Mouse (Mus musculus): ENCODE measurements at regions not wholly inside any gene's neighbourhood (a gene's known extent, or its start where the extent isn't known, plus 50 kb on each side); places are given as distances from the start of the nearest gene placed in this dataset.

DNA sequence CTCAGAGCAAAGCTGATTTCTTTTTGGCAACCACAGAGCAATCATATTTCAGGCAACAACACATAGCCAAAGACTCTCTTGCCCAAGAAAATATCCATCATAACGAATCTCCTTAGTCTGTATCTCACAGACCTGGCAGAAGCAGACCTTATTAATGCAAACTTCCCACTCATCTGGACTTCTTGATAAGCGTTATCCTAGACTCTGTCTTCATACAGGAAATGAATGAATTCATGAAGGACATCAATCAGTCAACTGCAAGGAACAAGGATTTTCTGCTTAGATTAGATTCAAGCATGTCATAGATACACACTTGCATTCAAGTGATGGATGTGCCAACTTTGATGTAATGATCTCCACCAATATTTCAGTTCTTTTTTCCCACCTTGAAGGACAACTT, 488.1 kb upstream of the Gm26657 start:
- H3K4me2 ChIP-seq = no peak overlapping the region
- WGBS = 83% methylated on average over 2 of the region's 2 CpGs
- no peak for ATAC-seq (ENCODE audit: low FRiP score)
- no peak overlapping the region for H3K27ac ChIP-seq (replicated peaks)
- no peaks in the 10 kb centered on the region for H3K9me3 ChIP-seq (replicated peaks)
- H3K27me3 ChIP-seq (replicated peaks) = no peaks in the 10 kb centered on the region
- no peaks in the 10 kb centered on the region for H3K4me1 ChIP-seq
- H3K4me3 ChIP-seq (replicated peaks) = no peak overlapping the region
- H3K36me3 ChIP-seq = no peaks in the 10 kb centered on the region
- no peak overlapping the region for H3K9ac ChIP-seq (replicated peaks)

GRCm38 (mm10) chr4:56250611-56251010, 489.3 kb upstream of the Gm26657 start:
- Histone ChIP-seq H3K4me1 (no peaks in the 10 kb centered on the region), H3K36me3 (no peaks in the 10 kb centered on the region), H3K4me3 (replicated peaks) (no peak overlapping the region), H3K4me2 (no peak overlapping the region), H3K27me3 (replicated peaks) (no peaks in the 10 kb centered on the region), H3K27ac (replicated peaks) (no peak overlapping the region), H3K9ac (replicated peaks) (no peak overlapping the region), H3K9me3 (replicated peaks) (no peaks in the 10 kb centered on the region)
- WGBS = 89% methylated on average over 2 of the region's 2 CpGs
- no peak for ATAC-seq (ENCODE audit: low FRiP score)

DNA sequence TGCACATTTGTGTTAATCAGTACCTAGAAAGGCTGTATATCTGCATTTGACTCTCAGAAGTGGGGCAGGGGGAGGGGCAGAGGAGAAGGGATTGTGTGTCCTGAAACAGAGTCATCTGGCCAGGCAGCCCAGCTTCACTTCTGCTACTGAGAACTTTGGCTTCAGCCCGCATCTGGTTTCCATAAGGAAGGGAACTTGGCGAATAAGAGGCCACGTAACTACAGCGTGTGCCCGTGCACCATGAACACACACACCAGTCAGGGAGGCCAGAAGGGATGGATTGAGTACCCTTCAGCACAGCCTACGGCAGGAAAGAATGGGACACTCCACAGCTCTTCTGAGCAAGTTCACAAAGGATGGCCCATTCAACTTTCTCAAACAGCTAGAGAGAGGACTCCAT, 496.0 kb upstream of the Gm26657 start:
- H3K27ac ChIP-seq (replicated peaks) = no peak overlapping the region
- no peak overlapping the region for H3K9ac ChIP-seq (replicated peaks)
- no peaks in the 10 kb centered on the region for H3K9me3 ChIP-seq (replicated peaks)
- WGBS = 91% methylated on average over 6 of the region's 6 CpGs
- no peak for ATAC-seq (ENCODE audit: low FRiP score)
- H3K27me3 ChIP-seq (replicated peaks) = no peaks in the 10 kb centered on the region
- H3K4me1 ChIP-seq = no peaks in the 10 kb centered on the region
- H3K36me3 ChIP-seq = no peaks in the 10 kb centered on the region
- no peak overlapping the region for H3K4me3 ChIP-seq (replicated peaks)
- H3K4me2 ChIP-seq = no peak overlapping the region

DNA sequence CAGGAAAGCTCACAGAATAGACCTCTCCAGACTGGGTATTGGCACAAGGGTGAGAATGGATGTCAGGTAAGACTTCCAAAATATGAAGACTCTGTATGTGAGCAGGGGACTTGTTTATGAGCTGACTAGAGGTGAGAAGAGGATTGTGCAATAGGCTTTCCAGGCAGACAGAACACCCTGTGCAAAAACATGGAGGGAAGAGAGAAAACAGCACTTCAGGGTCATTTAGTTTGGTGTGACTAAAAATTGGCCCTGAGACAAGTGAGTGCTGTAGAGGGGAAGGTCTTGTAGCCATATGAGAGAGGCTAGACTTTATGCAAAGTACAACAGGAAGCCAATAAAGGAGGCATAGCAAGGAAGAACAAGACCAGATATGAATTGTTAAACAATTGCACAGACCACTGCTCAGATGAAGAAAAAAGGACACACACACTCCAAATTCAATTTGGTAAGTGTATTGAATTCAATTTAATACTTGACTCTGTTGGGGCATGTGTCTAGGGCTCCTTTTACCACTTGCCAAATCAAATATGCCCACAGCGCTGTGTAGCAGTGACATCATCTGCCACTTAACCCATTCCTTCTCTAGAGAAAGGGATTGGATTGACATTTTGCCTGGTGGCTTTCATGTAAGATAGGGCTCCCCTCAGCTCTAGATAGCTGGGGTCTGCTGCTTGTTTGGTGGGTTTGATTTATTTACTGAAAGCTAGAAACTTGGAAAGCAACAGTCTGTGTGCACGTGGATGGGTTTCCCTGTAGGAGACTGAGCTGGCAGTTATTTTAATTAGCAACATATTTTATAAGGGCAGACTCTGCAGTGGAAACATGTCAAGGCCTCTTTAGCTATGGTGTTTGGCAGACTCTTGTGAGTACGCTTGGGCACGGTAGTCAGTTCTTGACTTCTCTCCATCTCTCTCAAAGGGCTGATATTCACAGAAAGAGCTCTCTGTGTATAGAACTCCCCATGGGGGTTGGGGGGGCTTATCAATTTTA, 501.1 kb upstream of the Gm26657 start:
- WGBS = 62% methylated on average over 4 of the region's 4 CpGs
- Histone ChIP-seq H3K27me3 (replicated peaks) (no peaks in the 10 kb centered on the region), H3K36me3 (no peaks in the 10 kb centered on the region), H3K4me3 (replicated peaks) (no peak overlapping the region), H3K9ac (replicated peaks) (no peak overlapping the region), H3K4me2 (no peak overlapping the region), H3K9me3 (replicated peaks) (no peaks in the 10 kb centered on the region), H3K4me1 (no peaks in the 10 kb centered on the region), H3K27ac (replicated peaks) (no peak overlapping the region)
- ATAC-seq (ENCODE audit: low FRiP score) = no peak

DNA sequence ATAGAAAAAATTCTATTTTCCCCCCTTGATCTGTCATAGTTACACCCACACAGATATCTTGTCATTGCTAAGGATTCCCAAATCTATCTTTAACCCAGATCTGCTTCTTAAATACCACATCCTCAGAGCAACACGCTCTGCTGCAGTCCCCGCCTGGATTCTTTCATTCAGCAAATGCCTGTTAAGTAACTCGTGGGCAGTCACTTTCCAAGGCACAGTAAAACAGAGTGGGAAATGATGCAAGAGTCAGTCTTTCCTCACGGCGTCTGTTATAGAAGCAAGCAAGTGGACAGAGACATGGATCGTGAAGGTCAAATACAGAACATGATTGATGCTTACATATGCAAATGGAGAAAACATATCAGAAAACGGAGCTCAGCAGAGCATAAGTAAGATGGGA, 508.5 kb upstream of the Gm26657 start:
- no peak overlapping the region for H3K27ac ChIP-seq (replicated peaks)
- H3K4me2 ChIP-seq = no peak overlapping the region
- H3K36me3 ChIP-seq = no peaks in the 10 kb centered on the region
- no peaks in the 10 kb centered on the region for H3K27me3 ChIP-seq (replicated peaks)
- ATAC-seq (ENCODE audit: low FRiP score) = no peak
- no peak overlapping the region for H3K4me3 ChIP-seq (replicated peaks)
- 69% methylated on average over 7 of the region's 7 CpGs for WGBS
- no peaks in the 10 kb centered on the region for H3K4me1 ChIP-seq
- no peak overlapping the region for H3K9ac ChIP-seq (replicated peaks)
- no peaks in the 10 kb centered on the region for H3K9me3 ChIP-seq (replicated peaks)

DNA sequence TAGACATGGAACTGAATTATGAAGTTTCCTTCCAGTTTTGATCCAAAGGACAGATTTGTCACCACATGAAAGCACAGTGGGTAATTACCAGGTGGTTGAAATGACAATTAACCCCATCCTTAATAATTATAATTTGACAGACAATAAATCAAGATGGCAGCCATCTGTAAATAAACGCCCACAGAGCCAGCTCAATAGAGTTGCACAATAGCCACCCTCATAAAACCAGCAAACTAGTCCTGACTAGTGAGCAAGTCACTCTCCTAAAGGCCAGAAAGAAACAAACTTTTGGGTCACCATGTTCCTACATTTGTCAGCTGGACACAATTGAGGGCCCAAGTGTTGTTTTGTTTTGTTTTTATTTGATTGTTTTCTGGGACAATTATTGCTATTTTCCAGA, 509.4 kb upstream of the Gm26657 start:
- Histone ChIP-seq H3K9ac (replicated peaks) (no peak overlapping the region), H3K4me3 (replicated peaks) (no peak overlapping the region)
- ATAC-seq (ENCODE audit: low FRiP score) = no peak

DNA sequence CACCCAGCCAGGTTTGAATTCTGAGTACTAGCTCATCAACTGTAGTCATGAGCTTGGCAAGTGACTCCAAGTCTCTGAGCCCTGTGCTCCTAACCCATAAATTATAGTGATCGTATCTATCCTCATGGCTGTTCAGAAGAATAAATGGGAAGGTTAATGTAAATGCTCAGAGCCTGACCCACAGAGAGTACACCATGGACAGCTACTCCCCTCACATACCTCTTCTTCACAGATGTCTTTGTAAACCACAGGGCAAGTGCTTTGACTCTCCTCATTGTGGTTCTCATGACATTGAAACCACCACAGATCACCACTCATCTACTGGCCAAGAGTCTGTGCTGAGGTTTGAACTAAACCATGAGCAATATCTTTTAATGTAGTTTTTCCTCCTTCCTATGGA, 513.4 kb upstream of the Gm26657 start:
- Histone ChIP-seq H3K9me3 (replicated peaks) (no peaks in the 10 kb centered on the region), H3K4me2 (no peak overlapping the region), H3K36me3 (no peaks in the 10 kb centered on the region), H3K27ac (replicated peaks) (no peak overlapping the region), H3K27me3 (replicated peaks) (no peaks in the 10 kb centered on the region), H3K9ac (replicated peaks) (no peak overlapping the region), H3K4me1 (0 out of 2 replicates have a peak, but pooled peaks cover 4% of the 10 kb centered on the region), H3K4me3 (replicated peaks) (no peak overlapping the region)
- WGBS = 83% methylated on average over 1 of the region's 1 CpGs
- no peak for ATAC-seq (ENCODE audit: low FRiP score)

More for the DNA sequence above, 509.4 kb upstream of the Gm26657 start:
- no peaks in the 10 kb centered on the region for H3K27me3 ChIP-seq (replicated peaks)
- no peaks in the 10 kb centered on the region for H3K9me3 ChIP-seq (replicated peaks)
- no peaks in the 10 kb centered on the region for H3K36me3 ChIP-seq
- H3K27ac ChIP-seq (replicated peaks) = no peak overlapping the region
- no peak overlapping the region for H3K4me2 ChIP-seq
- WGBS = 16% methylated on average over 1 of the region's 1 CpGs
- no peaks in the 10 kb centered on the region for H3K4me1 ChIP-seq

DNA sequence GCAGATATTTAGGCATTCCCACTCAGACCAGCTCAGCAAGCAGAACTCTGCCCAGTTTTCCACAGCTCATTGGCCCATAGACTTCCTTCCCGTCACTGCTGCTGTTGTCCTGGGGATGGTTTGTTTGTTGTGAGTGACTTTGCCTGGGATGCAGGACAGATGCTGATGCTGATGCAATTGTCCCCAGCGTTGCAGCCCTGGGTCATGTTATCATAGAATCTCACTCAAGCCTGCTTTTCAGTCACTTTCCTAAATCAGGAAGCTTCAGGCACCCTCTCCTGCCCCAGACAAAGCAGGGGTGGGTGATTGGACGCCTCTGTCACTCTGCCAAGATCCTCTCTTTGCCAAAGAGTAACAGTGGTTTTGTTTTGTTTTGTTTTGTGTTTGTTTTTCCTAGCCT, 515.3 kb upstream of the Gm26657 start:
- no peak overlapping the region for H3K4me3 ChIP-seq (replicated peaks)
- no peaks in the 10 kb centered on the region for H3K27me3 ChIP-seq (replicated peaks)
- no peak for ATAC-seq (ENCODE audit: low FRiP score)
- 47% methylated on average over 3 of the region's 3 CpGs for WGBS
- peaks cover 12% of the 10 kb centered on the region; the same call in 1 of the 2 replicates for H3K4me1 ChIP-seq
- H3K36me3 ChIP-seq = no peaks in the 10 kb centered on the region
- no peak overlapping the region for H3K4me2 ChIP-seq
- H3K9ac ChIP-seq (replicated peaks) = no peak overlapping the region
- H3K27ac ChIP-seq (replicated peaks) = no peak overlapping the region
- no peaks in the 10 kb centered on the region for H3K9me3 ChIP-seq (replicated peaks)

GRCm38 (mm10) chr4:56222023-56222776, 517.7 kb upstream of the Gm26657 start:
- Histone ChIP-seq H3K27ac (replicated peaks) (no peak overlapping the region), H3K4me2 (no peak overlapping the region), H3K27me3 (replicated peaks) (no peaks in the 10 kb centered on the region), H3K9ac (replicated peaks) (no peak overlapping the region), H3K4me1 (peaks cover 12% of the 10 kb centered on the region; the same call in 1 of the 2 replicates), H3K4me3 (replicated peaks) (no peak overlapping the region), H3K9me3 (replicated peaks) (no peaks in the 10 kb centered on the region), H3K36me3 (no peaks in the 10 kb centered on the region)
- 43% methylated on average over 8 of the region's 8 CpGs for WGBS
- ATAC-seq (ENCODE audit: low FRiP score) = no peak

GRCm38 (mm10) chr4:56220531-56220930, 519.3 kb upstream of the Gm26657 start:
- Histone ChIP-seq H3K36me3 (no peaks in the 10 kb centered on the region), H3K9me3 (replicated peaks) (no peaks in the 10 kb centered on the region), H3K4me2 (no peak overlapping the region), H3K4me3 (replicated peaks) (no peak overlapping the region), H3K4me1 (peaks cover 12% of the 10 kb centered on the region; the same call in 1 of the 2 replicates), H3K9ac (replicated peaks) (no peak overlapping the region), H3K27ac (replicated peaks) (no peak overlapping the region), H3K27me3 (replicated peaks) (no peaks in the 10 kb centered on the region)
- no peak for ATAC-seq (ENCODE audit: low FRiP score)
- 15% methylated on average over 8 of the region's 8 CpGs for WGBS

DNA sequence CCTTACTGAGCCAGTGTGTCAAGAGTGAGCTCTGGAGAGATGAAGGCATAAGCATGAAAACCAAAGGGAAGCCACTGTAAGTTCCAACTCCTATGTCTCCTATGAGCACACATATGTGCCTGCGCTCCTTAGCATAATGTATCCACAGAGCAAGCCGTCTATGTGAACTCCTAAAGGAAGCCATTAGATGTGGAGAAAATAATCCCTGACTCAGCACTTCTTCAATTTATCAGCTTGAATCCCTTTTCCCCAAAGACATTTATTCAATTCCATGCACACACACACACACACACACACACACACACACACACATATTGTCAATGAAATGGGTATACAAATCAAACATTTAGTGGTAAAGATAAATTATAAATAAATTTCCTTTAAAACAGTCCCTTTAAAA, 530.4 kb upstream of the Gm26657 start:
- Histone ChIP-seq H3K9ac (replicated peaks) (no peak overlapping the region), H3K27ac (replicated peaks) (no peak overlapping the region), H3K4me2 (no peak overlapping the region), H3K9me3 (replicated peaks) (no peaks in the 10 kb centered on the region), H3K27me3 (replicated peaks) (no peaks in the 10 kb centered on the region), H3K4me3 (replicated peaks) (no peak overlapping the region), H3K4me1 (no peaks in the 10 kb centered on the region), H3K36me3 (no peaks in the 10 kb centered on the region)
- 92% methylated on average over 2 of the region's 2 CpGs for WGBS
- ATAC-seq (ENCODE audit: low FRiP score) = no peak

GRCm38 (mm10) chr4:56207726-56208125, 532.1 kb upstream of the Gm26657 start:
- no peaks in the 10 kb centered on the region for H3K4me1 ChIP-seq
- H3K9me3 ChIP-seq (replicated peaks) = no peaks in the 10 kb centered on the region
- H3K27me3 ChIP-seq (replicated peaks) = no peaks in the 10 kb centered on the region
- ATAC-seq (ENCODE audit: low FRiP score) = no peak
- H3K27ac ChIP-seq (replicated peaks) = no peak overlapping the region
- WGBS = 70% methylated on average over 5 of the region's 5 CpGs
- no peaks in the 10 kb centered on the region for H3K36me3 ChIP-seq
- no peak overlapping the region for H3K4me3 ChIP-seq (replicated peaks)
- no peak overlapping the region for H3K4me2 ChIP-seq
- H3K9ac ChIP-seq (replicated peaks) = no peak overlapping the region

All from neural tube, embryonic 15.5 days (tissue).